Mouse (Mus musculus) forebrain, embryonic 12.5 days (tissue): ENCODE results near the gene Flt3l. TPM values are rescaled to one million over a fixed set of nuclear protein-coding genes. Genes with fewer than 3 reads are reported as not detected.
"Not testable (repeated sequence)": the region's sequence is repeated elsewhere in the genome, so short reads cannot be mapped to it uniquely, and the experiment has no call there.

ENCODE experiments used
- ATAC-seq: fragments of 200-750 bp; cut with Nextera tagmentation; 2 replicates; pipeline ENCODE4 v1.8.0; 2017; ENCODE audit warnings: moderate TSS enrichment; ENCODE audit not compliant: low FRiP score
- H3K27ac ChIP-seq: fragments of 300-500 bp; sonication (generic); 2 replicates; pipeline ENCODE4 v1.5.1; 2016; ENCODE audit warnings: mild to moderate bottlenecking
- H3K27me3 ChIP-seq: fragments of 300-500 bp; sonication (generic); 2 replicates; pipeline ENCODE4 v1.6.1; 2016; ENCODE audit warnings: mild to moderate bottlenecking
- H3K36me3 ChIP-seq: fragments of 300-500 bp; sonication (generic); replicated peaks from 2 replicates; pipeline ENCODE4 v1.6.1; 2016; ENCODE audit warnings: mild to moderate bottlenecking
- H3K4me1 ChIP-seq: fragments of 300-500 bp; sonication (generic); 2 replicates; pipeline ENCODE4 v1.6.1; 2016
- H3K4me2 ChIP-seq: fragments of 300-500 bp; sonication (generic); 2 replicates; pipeline ENCODE4 v1.6.1; 2016; ENCODE audit warnings: mild to moderate bottlenecking, moderate library complexity
- H3K4me3 ChIP-seq: fragments of 300-500 bp; sonication (generic); replicated peaks from 2 replicates; pipeline ENCODE4 v1.5.1; 2016; ENCODE audit warnings: mild to moderate bottlenecking
- H3K9ac ChIP-seq: fragments of 300-500 bp; sonication (generic); 2 replicates; pipeline ENCODE4 v1.6.1; 2016; ENCODE audit warnings: mild to moderate bottlenecking
- H3K9me3 ChIP-seq: fragments of 300-500 bp; sonication (generic); 2 replicates; pipeline ENCODE4 v1.6.1; 2016
- WGBS: fragments of 180-500 bp; shearing (Covaris S2); methylation state at CpG from one replicate; pipeline ENCODE4 v1.1.7; 2016; 5-methylcytosine and 5-hydroxymethylcytosine counted together
- polyA plus RNA-seq: library from polyadenylated mRNA; unstranded; fragments of >200 nt; fragmentation: Nextera tagmentation; extraction: Ambion mirVana; gene quantifications from 2 replicates; pipeline ENCODE4 v1.2.1, GENCODE M21; 2016

Flt3l gene
- polyA plus RNA-seq, 1 experiment from 2014 or later, result 0.72 TPM

GRCm38 (mm10) chr7:45174567-45175280 is 38.5 kb upstream of the Flt3l start:
- Histone ChIP-seq H3K27me3 (peaks cover 95% of the 10 kb centered on the region), H3K4me3 (peak overlapping the region; percentile 19; the same call in 1 of the 2 replicates), H3K9me3 (peaks cover 3% of the 10 kb centered on the region), H3K36me3 (no peaks in the 10 kb centered on the region), H3K9ac (no peak overlapping the region), H3K27ac (no peak overlapping the region), H3K4me1 (peaks cover 15% of the 10 kb centered on the region), H3K4me2 (peak overlapping the region; percentile 33)
- WGBS, result 2% methylated on average over 29 of the region's 29 CpGs
- no peak for ATAC-seq

- not testable (repeated sequence) for H3K4me2 ChIP-seq, ATAC-seq, H3K9ac ChIP-seq, H3K36me3 ChIP-seq, H3K9me3 ChIP-seq, H3K27ac ChIP-seq, H3K4me3 ChIP-seq
- H3K4me1 ChIP-seq, result peaks cover 16% of the 10 kb centered on the region
- WGBS, result 74% methylated on average over 1 of the region's 1 CpGs
- peaks cover 95% of the 10 kb centered on the region for H3K27me3 ChIP-seq
These were observed 37.5 kb upstream of the Flt3l start for GRCm38 (mm10) chr7:45173772-45174171.

- no peak for ATAC-seq
- H3K4me3 ChIP-seq, result no peak overlapping the region
- H3K4me1 ChIP-seq, result peaks cover 24% of the 10 kb centered on the region
- no peak overlapping the region for H3K9ac ChIP-seq
- H3K27ac ChIP-seq, result no peak overlapping the region
- no peak overlapping the region for H3K4me2 ChIP-seq
- no peaks in the 10 kb centered on the region for H3K36me3 ChIP-seq
- peaks cover 95% of the 10 kb centered on the region for H3K27me3 ChIP-seq
- peaks cover 8% of the 10 kb centered on the region for H3K9me3 ChIP-seq
- 60% methylated on average over 7 of the region's 7 CpGs for WGBS
These were observed 36.7 kb upstream of the Flt3l start for GRCm38 (mm10) chr7:45172974-45173373.

- Histone ChIP-seq H3K9me3 (peaks cover 8% of the 10 kb centered on the region), H3K27me3 (peaks cover 95% of the 10 kb centered on the region), H3K4me2 (no peak overlapping the region), H3K4me1 (peaks cover 14% of the 10 kb centered on the region; the same call in 1 of the 2 replicates), H3K27ac (no peak overlapping the region), H3K4me3 (no peak overlapping the region), H3K9ac (no peak overlapping the region), H3K36me3 (no peaks in the 10 kb centered on the region)
- no peak for ATAC-seq
- WGBS, result 91% methylated on average over 3 of the region's 3 CpGs
These were observed 33.3 kb upstream of the Flt3l start for GRCm38 (mm10) chr7:45169495-45169894.

GRCm38 (mm10) chr7:45168656-45169055 is 32.4 kb upstream of the Flt3l start:
- H3K27ac ChIP-seq, result no peak overlapping the region
- no peaks in the 10 kb centered on the region for H3K36me3 ChIP-seq
- ATAC-seq, result no peak
- 3% methylated on average over 24 of the region's 24 CpGs for WGBS
- peaks cover 95% of the 10 kb centered on the region for H3K27me3 ChIP-seq
- no peak overlapping the region for H3K9ac ChIP-seq
- H3K4me1 ChIP-seq, result peaks cover 19% of the 10 kb centered on the region
- peak overlapping the region; percentile 27 for H3K4me2 ChIP-seq
- peak overlapping the region; percentile 4; the same call in 1 of the 2 replicates for H3K4me3 ChIP-seq
- H3K9me3 ChIP-seq, result peaks cover 8% of the 10 kb centered on the region

GRCm38 (mm10) chr7:45167761-45168445 is 31.7 kb upstream of the Flt3l start:
- Histone ChIP-seq H3K27ac (0 out of 2 replicates have a peak overlapping the region, but pooled peaks have one; percentile 42), H3K36me3 (no peaks in the 10 kb centered on the region), H3K27me3 (peaks cover 98% of the 10 kb centered on the region), H3K4me2 (peak overlapping the region; percentile 27), H3K4me3 (peak overlapping the region; percentile 7; the same call in 1 of the 2 replicates), H3K4me1 (peaks cover 21% of the 10 kb centered on the region), H3K9me3 (peaks cover 8% of the 10 kb centered on the region), H3K9ac (no peak overlapping the region)
- no peak for ATAC-seq
- 3% methylated on average over 19 of the region's 19 CpGs for WGBS

- WGBS, result 27% methylated on average over 10 of the region's 10 CpGs
- H3K27ac ChIP-seq, result peak overlapping the region; percentile 50; the same call in 1 of the 2 replicates
These were observed 30.7 kb upstream of the Flt3l start for GRCm38 (mm10) chr7:45166950-45167401.

GRCm38 (mm10) chr7:45165701-45166100 is 29.5 kb upstream of the Flt3l start:
- Histone ChIP-seq H3K27ac (no peak overlapping the region), H3K4me1 (peaks cover 32% of the 10 kb centered on the region), H3K4me3 (peak overlapping the region; percentile 45; the same call in 1 of the 2 replicates), H3K9ac (no peak overlapping the region), H3K4me2 (peak overlapping the region; percentile 11; the same call in 1 of the 2 replicates), H3K27me3 (peaks cover 83% of the 10 kb centered on the region), H3K36me3 (no peaks in the 10 kb centered on the region), H3K9me3 (peaks cover 8% of the 10 kb centered on the region)
- ATAC-seq, result no peak
- 48% methylated on average over 11 of the region's 11 CpGs for WGBS

More at GRCm38 (mm10) chr7:45166950-45167401, 30.7 kb upstream of the Flt3l start:
- peaks cover 8% of the 10 kb centered on the region for H3K9me3 ChIP-seq
- no peaks in the 10 kb centered on the region for H3K36me3 ChIP-seq
- H3K4me2 ChIP-seq, result no peak overlapping the region
- peaks cover 95% of the 10 kb centered on the region for H3K27me3 ChIP-seq
- peaks cover 29% of the 10 kb centered on the region for H3K4me1 ChIP-seq
- no peak for ATAC-seq
- H3K4me3 ChIP-seq, result no peak overlapping the region
- no peak overlapping the region for H3K9ac ChIP-seq

GRCm38 (mm10) chr7:45164833-45165232 is 28.6 kb upstream of the Flt3l start:
- Histone ChIP-seq H3K4me3 (peak overlapping the region; percentile 45), H3K36me3 (peaks cover 8% of the 10 kb centered on the region), H3K9ac (no peak overlapping the region), H3K9me3 (peaks cover 6% of the 10 kb centered on the region), H3K4me2 (peak overlapping the region; percentile 69; the same call in 1 of the 2 replicates), H3K4me1 (peaks cover 32% of the 10 kb centered on the region), H3K27me3 (peaks cover 75% of the 10 kb centered on the region), H3K27ac (no peak overlapping the region)
- ATAC-seq, result no peak
- 66% methylated on average over 5 of the region's 5 CpGs for WGBS

GRCm38 (mm10) chr7:45163735-45164490 is 27.7 kb upstream of the Flt3l start, which contains the start of gene Slc17a7:
TSS of gene Slc17a7 (plus strand) at chr7:45163949.
- Histone ChIP-seq H3K4me1 (peaks cover 32% of the 10 kb centered on the region), H3K4me3 (peak within 1 kb of the TSS; percentile 45), H3K9ac (peak within 1 kb of the TSS; percentile 57), H3K27me3 (peaks cover 66% of the 10 kb centered on the region), H3K4me2 (peak within 1 kb of the TSS; percentile 69), H3K36me3 (peaks cover 17% of the 10 kb centered on the region), H3K27ac (no peak within 1 kb of the TSS), H3K9me3 (no peaks in the 10 kb centered on the region)
- 0 out of 2 replicates have a peak, but pooled peaks have one; percentile 13 for ATAC-seq
- 1% methylated on average over 32 of the region's 41 CpGs for WGBS

- peaks cover 25% of the 10 kb centered on the region for H3K36me3 ChIP-seq
- H3K4me3 ChIP-seq, result peak overlapping the region; percentile 45; the same call in 1 of the 2 replicates
- H3K27me3 ChIP-seq, result peaks cover 58% of the 10 kb centered on the region
These were observed 26.9 kb upstream of the Flt3l start for GRCm38 (mm10) chr7:45162996-45163615.

More at GRCm38 (mm10) chr7:45162996-45163615, 26.9 kb upstream of the Flt3l start:
- no peak overlapping the region for H3K9ac ChIP-seq
- no peak for ATAC-seq
- no peak overlapping the region for H3K4me2 ChIP-seq
- no peak overlapping the region for H3K27ac ChIP-seq
- WGBS, result 73% methylated on average over 9 of the region's 9 CpGs
- H3K4me1 ChIP-seq, result peaks cover 25% of the 10 kb centered on the region
- no peaks in the 10 kb centered on the region for H3K9me3 ChIP-seq
